ENCODE assay signal across 18 mouse cellular contexts in genomic region chr3:58281291-58281690, GRCm38 (mm10).
"Had no signal": no experiment of that assay in that cellular context is flagged by ENCODE, and none has a peak within 500 bp of the region (broad histone marks: within the 10 kb centered on the region; RNA-seq: fewer than 3 reads in every experiment).

No protein-coding gene starts in this region.

- DNase-seq: kidney, adult 9 months; kidney, postnatal 14 days; kidney, postnatal 4 days; left cerebral cortex, postnatal 4 days; liver, embryonic 13.5 days; lung, adult 2 months; lung, postnatal 14 days; lung, postnatal 4 days; right cerebral cortex, adult 18-20 months; right cerebral cortex, postnatal 14 days; right cerebral cortex, postnatal 4 days; thymus, postnatal 25 days had no signal

- H3K9ac ChIP-seq: limb, embryonic 12.5 days; limb, embryonic 15.5 days; liver, embryonic 13.5 days; midbrain, embryonic 13.5 days; neural tube, embryonic 12.5 days; neural tube, embryonic 15.5 days; stomach, embryonic 15.5 days had no signal

- H3K36me3 ChIP-seq: limb, embryonic 12.5 days; limb, embryonic 15.5 days; liver, embryonic 13.5 days; midbrain, embryonic 13.5 days; neural tube, embryonic 12.5 days; neural tube, embryonic 15.5 days; stomach, embryonic 15.5 days had no signal

- H3K4me3 ChIP-seq: limb, embryonic 12.5 days; limb, embryonic 15.5 days; liver, embryonic 13.5 days; midbrain, embryonic 13.5 days; neural tube, embryonic 12.5 days; neural tube, embryonic 15.5 days; stomach, embryonic 15.5 days had no signal

- ATAC-seq: midbrain, embryonic 13.5 days had no signal

- H3K9me3 ChIP-seq: limb, embryonic 12.5 days; limb, embryonic 15.5 days; liver, embryonic 13.5 days; neural tube, embryonic 12.5 days; neural tube, embryonic 15.5 days; stomach, embryonic 15.5 days had no signal

- H3K4me1 ChIP-seq: limb, embryonic 12.5 days; limb, embryonic 15.5 days; liver, embryonic 13.5 days; midbrain, embryonic 13.5 days; neural tube, embryonic 12.5 days; neural tube, embryonic 15.5 days; stomach, embryonic 15.5 days had no signal

- H3K4me2 ChIP-seq: limb, embryonic 12.5 days; limb, embryonic 15.5 days; liver, embryonic 13.5 days; midbrain, embryonic 13.5 days; neural tube, embryonic 12.5 days; neural tube, embryonic 15.5 days; stomach, embryonic 15.5 days had no signal

- H3K27ac ChIP-seq: limb, embryonic 12.5 days; limb, embryonic 15.5 days; liver, embryonic 13.5 days; midbrain, embryonic 13.5 days; neural tube, embryonic 12.5 days; neural tube, embryonic 15.5 days; stomach, embryonic 15.5 days had no signal

- H3K27me3 ChIP-seq: limb, embryonic 12.5 days; limb, embryonic 15.5 days; liver, embryonic 13.5 days; midbrain, embryonic 13.5 days; neural tube, embryonic 12.5 days; neural tube, embryonic 15.5 days; stomach, embryonic 15.5 days had no signal
